ENCODE assay signal across 8 mouse cellular contexts in genomic region chr10:99108431-99108982, GRCm38 (mm10). TPM values are rescaled to one million over a fixed set of nuclear protein-coding genes. Genes with fewer than 3 reads are reported as not detected.
DNase-seq lines count a peak whose midpoint lies in the region; ATAC-seq and TF ChIP-seq lines count a peak whose summit lies in the region.

No protein-coding gene starts in this region.

- H3K9me3 ChIP-seq in heart, embryonic 14.5 days (ENCODE audit: control insufficient read depth, low read length), result no peaks in the 10 kb centered on the region
- no peaks in the 10 kb centered on the region for H3K9me3 ChIP-seq in ES-E14 (ENCODE audit: control insufficient read depth, insufficient read depth, low read depth, low read length)
- no peaks in the 10 kb centered on the region for H3K9me3 ChIP-seq in forebrain, postnatal 0 days (ENCODE audit: low read length)
- H3K9me3 ChIP-seq in midbrain, embryonic 10.5 days (replicated peaks), result 0 out of 2 replicates have a peak, but pooled peaks cover 4% of the 10 kb centered on the region

- no peak for DNase-seq in heart, postnatal 14 days
- DNase-seq in ES-E14 (ENCODE audit: low read depth, low spot score), result no peak
- no peak for DNase-seq in forebrain, postnatal 0 days
- DNase-seq in midbrain, embryonic 10.5 days (ENCODE audit: low spot score), result no peak
- DNase-seq in ovary, postnatal 36 days (ENCODE audit: low spot score), result no peak
- DNase-seq in yolk sac, embryonic 10.5 days (ENCODE audit: low spot score), result no peak
- no peak for DNase-seq in kidney, postnatal 10 days

- H3K27ac ChIP-seq in heart, embryonic 14.5 days (replicated peaks in 1 of 2; ENCODE audit: control insufficient read depth in 1 of 2, insufficient read depth in 1 of 2, low read depth in 2 of 2, low read length in 2 of 2), result peak overlapping the region; percentile 20 to 81; a peak in 1 of 4 replicates
- no peak overlapping the region for H3K27ac ChIP-seq in ES-E14 (ENCODE audit: insufficient read depth, low read depth, low read length, poor library complexity, severe bottlenecking)
- H3K27ac ChIP-seq in forebrain, postnatal 0 days (ENCODE audit: low read depth, low read length), result no peak overlapping the region
- H3K27ac ChIP-seq in midbrain, embryonic 10.5 days (replicated peaks), result peak overlapping the region; percentile 96

- peaks cover 4 to 8% of the 10 kb centered on the region in 2 experiments; a peak in 3 of 4 replicates for H3K4me1 ChIP-seq in heart, embryonic 14.5 days (ENCODE audit: control insufficient read depth in 2 of 2, insufficient read depth in 2 of 2, low read length in 2 of 2)
- H3K4me1 ChIP-seq in ES-E14 (ENCODE audit: control insufficient read depth in 2 of 2, insufficient read depth in 2 of 2, low read length in 2 of 2, poor library complexity in 1 of 2), result peaks cover 0 to 2% of the 10 kb centered on the region in 2 experiments; a peak in 3 of 4 replicates
- H3K4me1 ChIP-seq in forebrain, postnatal 0 days (ENCODE audit: insufficient read depth), result peaks cover 6% of the 10 kb centered on the region; the same call in 1 of the 2 replicates
- H3K4me1 ChIP-seq in midbrain, embryonic 10.5 days, result peaks cover 32% of the 10 kb centered on the region

- intact Hi-C loops in heart, postnatal 14 days (cut with DNase I), result loop anchor here (5.0 kb wide), 2 partner anchors 44 to 469 kb away; no protein-coding TSS in a partner anchor

- in situ Hi-C loops in ES-E14 (cut with MboI; ENCODE audit: low sequenced_read_pairs in 2 of 2, unreplicated experiment in 2 of 2), result no loop called here

- peaks cover 18% of the 10 kb centered on the region for H3K36me3 ChIP-seq in heart, embryonic 14.5 days (ENCODE audit: control insufficient read depth, insufficient read depth, low read length)
- peaks cover 6% of the 10 kb centered on the region; the same call in 1 of the 2 replicates for H3K36me3 ChIP-seq in ES-E14 (ENCODE audit: control insufficient read depth, insufficient read depth, low read length, poor library complexity, severe bottlenecking)
- peaks cover 9% of the 10 kb centered on the region; the same call in 1 of the 2 replicates for H3K36me3 ChIP-seq in forebrain, postnatal 0 days (ENCODE audit: insufficient read depth)
- peaks cover 35% of the 10 kb centered on the region for H3K36me3 ChIP-seq in midbrain, embryonic 10.5 days

- WGBS in heart, embryonic 14.5 days, result 26% methylated on average over 12 of the region's 12 CpGs
- WGBS in forebrain, postnatal 0 days, result 30% methylated on average over 12 of the region's 12 CpGs
- 36% methylated on average over 12 of the region's 12 CpGs for WGBS in midbrain, embryonic 10.5 days

- H3K9ac ChIP-seq in heart, embryonic 14.5 days (ENCODE audit: low read length), result peak overlapping the region; percentile 89
- H3K9ac ChIP-seq in ES-E14 (ENCODE audit: insufficient read depth, low read depth, low read length, poor library complexity, severe bottlenecking), result peak overlapping the region; percentile 74
- no peak overlapping the region for H3K9ac ChIP-seq in forebrain, postnatal 0 days

- no peak for ATAC-seq in heart, embryonic 14.5 days (ENCODE audit: insufficient number of reproducible peaks, insufficient read depth, low FRiP score, low read depth)
- ATAC-seq in forebrain, postnatal 0 days, result no peak

- H3K4me2 ChIP-seq in heart, embryonic 14.5 days (ENCODE audit: low read length), result peak overlapping the region; percentile 100
- H3K4me2 ChIP-seq in forebrain, postnatal 0 days (ENCODE audit: low read depth), result peak overlapping the region; percentile 87

- peak overlapping the region; percentile 92 to 100 for H3K4me3 ChIP-seq in heart, embryonic 14.5 days (ENCODE audit: control insufficient read depth in 1 of 2, insufficient read depth in 1 of 2, low read depth in 1 of 2, low read length in 2 of 2)
- H3K4me3 ChIP-seq in ES-E14 (ENCODE audit: insufficient read depth in 1 of 2, low read depth in 1 of 2, low read length in 2 of 2, poor library complexity in 1 of 2, severe bottlenecking in 1 of 2), result peak overlapping the region; percentile 88 to 99
- H3K4me3 ChIP-seq in forebrain, postnatal 0 days (ENCODE audit: low read depth, low read length), result peak overlapping the region; percentile 100
- peak overlapping the region; percentile 96 for H3K4me3 ChIP-seq in midbrain, embryonic 10.5 days

- H3K27me3 ChIP-seq in heart, embryonic 14.5 days (ENCODE audit: control insufficient read depth, insufficient read depth, low read length), result no peaks in the 10 kb centered on the region
- H3K27me3 ChIP-seq in forebrain, postnatal 0 days (ENCODE audit: insufficient read depth, low read length), result no peaks in the 10 kb centered on the region
- no peaks in the 10 kb centered on the region for H3K27me3 ChIP-seq in midbrain, embryonic 10.5 days (ENCODE audit: low read depth, poor library complexity, severe bottlenecking)

- no peak for TF ChIP-seq CTCF in forebrain, postnatal 0 days (IDR thresholded peaks at IDR 0.05; ENCODE audit: low read depth)

TF ChIP-seq in ES-E14, 5 proteins besides CTCF, POLR2A, EP300 and RAD21:
- TF ChIP-seq MAFK (IDR thresholded peaks at IDR 0.05; ENCODE audit: insufficient read depth, low read depth, low read length), result no peak
- TF ChIP-seq ZNF384 (IDR thresholded peaks at IDR 0.05; ENCODE audit: low read depth, low read length), result no peak
- no peak for TF ChIP-seq HCFC1 (IDR thresholded peaks at IDR 0.05; ENCODE audit: borderline replicate concordance, insufficient read depth, low read length)

RNA-seq across cellular contexts. Expression of gene Galnt4, which starts 0.5 kb away (rescaled TPM):
- polyA plus RNA-seq in heart, embryonic 14.5 days (2014; fragmentation: Nextera tagmentation; extraction: Ambion mirVana), result 7.3 and 7.4 TPM in 2 replicates
- 1 to 10 TPM; 4.0 to 4.2 TPM for total RNA-seq in heart, postnatal 14 days (2021)
- 3.5 and 3.7 TPM in 2 replicates for total RNA-seq in ES-E14 (2012; rRNA removed)
- 3.7 and 5.3 TPM in 2 replicates for total RNA-seq in forebrain, postnatal 0 days (2014; rRNA removed)
- 1.5 and 2.1 TPM in 2 replicates for polyA plus RNA-seq in forebrain, postnatal 0 days (2015; fragmentation: Nextera tagmentation; extraction: Ambion mirVana)
- 3.5 and 3.6 TPM in 2 replicates for polyA plus RNA-seq in midbrain, embryonic 10.5 days (2016; fragmentation: Nextera tagmentation; extraction: Ambion mirVana)

RNA-seq across cellular contexts. Expression of gene Poc1b, which starts 1.7 kb away (rescaled TPM):
- 11.7 and 12.1 TPM in 2 replicates for polyA plus RNA-seq in heart, embryonic 14.5 days (2014; fragmentation: Nextera tagmentation; extraction: Ambion mirVana)
- 1 to 10 TPM; 7.6 to 8.8 TPM for total RNA-seq in heart, postnatal 14 days (2021)
- 3.6 and 4.1 TPM in 2 replicates for total RNA-seq in ES-E14 (2012; rRNA removed)
- 10.1 and 12.4 TPM in 2 replicates for total RNA-seq in forebrain, postnatal 0 days (2014; rRNA removed)
- polyA plus RNA-seq in forebrain, postnatal 0 days (2015; fragmentation: Nextera tagmentation; extraction: Ambion mirVana), result 12.0 and 14.4 TPM in 2 replicates
- 28.3 and 32.6 TPM in 2 replicates for polyA plus RNA-seq in midbrain, embryonic 10.5 days (2016; fragmentation: Nextera tagmentation; extraction: Ambion mirVana)

RNA-seq across cellular contexts. Expression of gene Phxr2, which starts 17.6 kb away (rescaled TPM):
- polyA plus RNA-seq in heart, embryonic 14.5 days (2014; fragmentation: Nextera tagmentation; extraction: Ambion mirVana), result not detected in 2 replicates
- not detected for total RNA-seq in heart, postnatal 14 days (2021)
- total RNA-seq in ES-E14 (2012; rRNA removed), result not detected in 2 replicates
- total RNA-seq in forebrain, postnatal 0 days (2014; rRNA removed), result not detected in 2 replicates
- polyA plus RNA-seq in forebrain, postnatal 0 days (2015; fragmentation: Nextera tagmentation; extraction: Ambion mirVana), result not detected in 2 replicates
- 0.11 and 0.23 TPM in 2 replicates for polyA plus RNA-seq in midbrain, embryonic 10.5 days (2016; fragmentation: Nextera tagmentation; extraction: Ambion mirVana)

Comparison
In these comparisons a context has a peak if more than half of its experiments do, and no peak if none do; other contexts are left out.
1. H3K27ac ChIP-seq: peak in heart, embryonic 14.5 days (2 of 2) and midbrain, embryonic 10.5 days (single experiment); none in ES-E14 (single experiment) and forebrain, postnatal 0 days (single experiment).
2. Peak in every context shown above with its lines, with median percentiles within 50 percentile points of each other: H3K4me3 ChIP-seq.